Mouse (Mus musculus) kidney, postnatal 14 days (tissue): ENCODE results near the gene Dennd1b.

Experiments
- DNase-seq: peaks from one replicate; pipeline ENCODE4 v3.0.0; 2022; ENCODE audit warnings: mixed read lengths

Gene Dennd1b

GRCm38 (mm10) chr1:139087564-139087963, 124.3 kb downstream of the Dennd1b start:
- no peak for DNase-seq

GRCm38 (mm10) chr1:139090744-139091143, 127.5 kb downstream of the Dennd1b start:
- DNase-seq: no peak

- no peak for DNase-seq
Measured at GRCm38 (mm10) chr1:139091701-139092100, 128.5 kb downstream of the Dennd1b start.

GRCm38 (mm10) chr1:139092144-139092543, 128.9 kb downstream of the Dennd1b start:
- DNase-seq: no peak

GRCm38 (mm10) chr1:139092722-139093121, 129.5 kb downstream of the Dennd1b start:
- no peak for DNase-seq

- DNase-seq: no peak
Measured at GRCm38 (mm10) chr1:139096369-139096768, 133.1 kb downstream of the Dennd1b start.

GRCm38 (mm10) chr1:139098088-139098487, 134.9 kb downstream of the Dennd1b start:
- no peak for DNase-seq

GRCm38 (mm10) chr1:139101725-139102124, 138.5 kb downstream of the Dennd1b start:
- DNase-seq: no peak

- DNase-seq: no peak
Measured at GRCm38 (mm10) chr1:139108251-139108650, 145.0 kb downstream of the Dennd1b start.

GRCm38 (mm10) chr1:139122626-139123025, 159.4 kb downstream of the Dennd1b start:
- DNase-seq: no peak

GRCm38 (mm10) chr1:139139644-139140043, 176.4 kb downstream of the Dennd1b start:
- no peak for DNase-seq

GRCm38 (mm10) chr1:139145516-139145915, 182.3 kb downstream of the Dennd1b start:
- no peak for DNase-seq

GRCm38 (mm10) chr1:139146306-139146705, 183.1 kb downstream of the Dennd1b start:
- no peak for DNase-seq

GRCm38 (mm10) chr1:139153006-139153405, 189.8 kb downstream of the Dennd1b start:
- DNase-seq: no peak

- DNase-seq: no peak
Measured at GRCm38 (mm10) chr1:139153493-139153892, 190.3 kb downstream of the Dennd1b start.

GRCm38 (mm10) chr1:139156397-139156796, 193.2 kb downstream of the Dennd1b start:
- DNase-seq: peak; percentile 31

GRCm38 (mm10) chr1:139161619-139162018, 198.4 kb downstream of the Dennd1b start:
- no peak for DNase-seq

- peak; percentile 28 for DNase-seq
Measured at GRCm38 (mm10) chr1:139162814-139163213, 199.6 kb downstream of the Dennd1b start.

- DNase-seq: no peak
Measured at GRCm38 (mm10) chr1:139174058-139174832, 211.0 kb downstream of the Dennd1b start.

- no peak for DNase-seq
Measured at GRCm38 (mm10) chr1:139179707-139180106, 216.5 kb downstream of the Dennd1b start.

GRCm38 (mm10) chr1:139180481-139181149, 217.4 kb downstream of the Dennd1b start:
- no peak for DNase-seq

GRCm38 (mm10) chr1:139192635-139193034, 229.4 kb downstream of the Dennd1b start:
- DNase-seq: no peak

GRCm38 (mm10) chr1:139194011-139194410, 230.8 kb downstream of the Dennd1b start:
- DNase-seq: no peak

- no peak for DNase-seq
Measured at GRCm38 (mm10) chr1:139194428-139195028, 231.3 kb downstream of the Dennd1b start.
